Mouse (Mus musculus) forebrain, embryonic 16.5 days (tissue): ENCODE results near the gene Endou. TPM values are rescaled to one million over a fixed set of nuclear protein-coding genes. Genes with fewer than 3 reads are reported as not detected.

Source experiments
- ATAC-seq: fragments of 200-750 bp; cut with Nextera tagmentation; 2 replicates; pipeline ENCODE4 v1.8.0; 2017; ENCODE audit warnings: mild to moderate bottlenecking, moderate library complexity
- H3K27ac ChIP-seq: fragments of 300-500 bp; sonication (generic); 2 replicates; pipeline ENCODE4 v1.5.1; 2014; ENCODE audit warnings: low read length, control low read depth
- H3K27me3 ChIP-seq: fragments of 300-500 bp; sonication (generic); replicated peaks from 2 replicates; pipeline ENCODE4 v1.6.1; 2014; ENCODE audit warnings: low read length; ENCODE audit not compliant: control insufficient read depth, insufficient read depth
- H3K36me3 ChIP-seq: fragments of 300-500 bp; sonication (generic); 2 replicates; pipeline ENCODE4 v1.6.1; 2014; ENCODE audit not compliant: control insufficient read depth, insufficient read depth
- H3K4me1 ChIP-seq: fragments of 300-500 bp; sonication (generic); replicated peaks from 2 replicates; pipeline ENCODE4 v1.6.1; 2014; ENCODE audit warnings: low read length; ENCODE audit not compliant: control insufficient read depth, insufficient read depth
- H3K4me2 ChIP-seq: fragments of 300-500 bp; sonication (generic); 2 replicates; pipeline ENCODE4 v1.6.1; 2014; ENCODE audit warnings: mild to moderate bottlenecking, low read length, control low read depth
- H3K4me3 ChIP-seq: fragments of 300-500 bp; sonication (generic); replicated peaks from 2 replicates; pipeline ENCODE4 v1.5.1; 2014; ENCODE audit warnings: mild to moderate bottlenecking, low read length, control low read depth
- H3K9ac ChIP-seq: fragments of 300-500 bp; sonication (generic); replicated peaks from 2 replicates; pipeline ENCODE4 v1.6.1; 2014; ENCODE audit warnings: low read depth, low read length, control low read depth
- H3K9me3 ChIP-seq: fragments of 300-500 bp; sonication (generic); 2 replicates; pipeline ENCODE4 v1.6.1; 2016; ENCODE audit warnings: low read length; ENCODE audit not compliant: control insufficient read depth
- WGBS: fragments of 180-500 bp; shearing (Covaris S2); extraction: QIAGEN DNeasy Blood & Tissue Kit; methylation state at CpG from one replicate; pipeline ENCODE4 v1.1.7; 2014; 5-methylcytosine and 5-hydroxymethylcytosine counted together
- polyA plus RNA-seq: library from polyadenylated mRNA; unstranded; fragments of >200 nt; fragmentation: Nextera tagmentation; extraction: Ambion mirVana; gene quantifications from 2 replicates; pipeline ENCODE4 v1.2.1, GENCODE M21; 2015

The Endou gene
- polyA plus RNA-seq, 1 experiment from 2014 or later: 0.18 TPM

DNA sequence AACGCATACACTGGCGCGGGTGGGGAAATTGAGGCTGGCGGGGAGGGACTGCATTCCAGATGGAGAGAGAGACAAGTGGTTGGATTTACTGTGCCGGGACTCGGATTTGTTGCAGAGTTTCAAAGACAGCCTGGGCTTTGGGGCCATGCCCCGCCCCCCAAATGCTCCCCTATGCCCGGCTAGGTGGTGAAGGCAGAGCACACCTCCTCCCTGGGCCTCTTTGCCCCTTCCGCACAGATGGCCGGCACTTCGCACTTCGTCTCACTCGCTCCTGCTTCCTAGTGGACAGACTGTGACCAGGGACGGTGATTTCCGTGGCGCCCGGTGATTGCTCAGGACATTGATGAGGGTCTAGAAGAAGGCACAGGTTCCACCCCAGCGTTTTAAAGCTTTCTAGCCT is 37.1 kb upstream of the Endou start:
- peak overlapping the region; percentile 55 for H3K4me3 ChIP-seq
- H3K9ac ChIP-seq: peak overlapping the region; percentile 71
- H3K27me3 ChIP-seq: 0 out of 2 replicates have a peak, but pooled peaks cover 5% of the 10 kb centered on the region
- ATAC-seq: peak; percentile 4; the same call in 1 of the 2 replicates
- WGBS: under 1% methylated on average over 18 of the region's 18 CpGs
- H3K36me3 ChIP-seq: no peaks in the 10 kb centered on the region
- no peak overlapping the region for H3K27ac ChIP-seq
- H3K4me2 ChIP-seq: peak overlapping the region; percentile 96
- H3K9me3 ChIP-seq: no peaks in the 10 kb centered on the region
- H3K4me1 ChIP-seq: peaks cover 26% of the 10 kb centered on the region

DNA sequence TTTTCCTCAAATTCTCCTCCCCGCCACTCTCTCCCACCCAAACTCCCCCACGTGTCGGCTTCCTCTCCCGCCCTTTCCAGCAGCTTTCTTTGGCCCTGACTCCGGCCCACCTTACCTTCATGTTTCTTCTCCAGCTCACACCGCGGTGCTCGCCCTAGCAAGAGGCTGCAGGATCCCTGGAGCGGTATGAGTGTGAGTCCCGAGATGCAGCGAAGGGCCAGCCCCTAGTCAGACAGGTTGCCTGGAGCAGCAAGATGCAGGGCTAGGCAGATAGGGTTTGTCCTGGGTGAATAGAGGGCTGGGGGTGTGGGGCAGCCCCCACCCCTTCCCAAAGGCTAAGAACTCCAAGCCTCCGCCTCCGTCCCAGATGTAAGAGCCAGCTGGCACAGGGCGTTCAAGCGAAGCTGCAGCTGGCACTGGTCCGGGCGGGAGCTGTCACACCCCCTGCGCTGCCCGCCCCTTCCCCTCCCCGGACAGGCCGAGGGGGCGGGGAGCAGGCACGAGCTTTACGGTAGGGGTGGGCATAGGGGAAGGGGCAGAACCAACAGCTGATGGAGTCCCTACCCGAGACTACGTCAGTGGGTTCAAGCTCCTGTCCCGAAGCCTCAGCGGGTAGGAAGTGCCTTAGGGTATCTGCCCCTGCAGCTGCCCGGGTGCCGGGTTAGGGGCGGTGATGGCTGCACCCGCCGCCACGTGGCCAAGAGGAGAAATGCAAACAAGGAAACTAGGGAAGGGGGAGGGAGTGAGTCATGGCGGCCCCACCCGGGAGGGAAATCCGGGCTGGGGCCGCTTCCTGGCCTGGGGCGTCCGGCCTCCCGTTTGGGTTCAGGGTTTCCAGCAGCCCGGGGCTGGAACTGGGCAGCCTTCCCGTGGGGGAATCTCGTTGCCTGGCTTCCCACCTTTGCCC is 36.4 kb upstream of the Endou start, which contains the start of gene Rapgef3:
Rapgef3 (minus strand) TSS at position 693 of the 907 bp plus-strand sequence.
- Histone ChIP-seq H3K4me2 (peak within 1 kb of the TSS; percentile 96), H3K4me3 (peak within 1 kb of the TSS; percentile 55), H3K9ac (peak within 1 kb of the TSS; percentile 71), H3K36me3 (no peaks in the 10 kb centered on the region), H3K27me3 (0 out of 2 replicates have a peak, but pooled peaks cover 5% of the 10 kb centered on the region), H3K4me1 (peaks cover 26% of the 10 kb centered on the region), H3K27ac (no peak within 1 kb of the TSS), H3K9me3 (no peaks in the 10 kb centered on the region)
- WGBS: under 1% methylated on average over 41 of the region's 44 CpGs
- peak; percentile 87 for ATAC-seq

DNA sequence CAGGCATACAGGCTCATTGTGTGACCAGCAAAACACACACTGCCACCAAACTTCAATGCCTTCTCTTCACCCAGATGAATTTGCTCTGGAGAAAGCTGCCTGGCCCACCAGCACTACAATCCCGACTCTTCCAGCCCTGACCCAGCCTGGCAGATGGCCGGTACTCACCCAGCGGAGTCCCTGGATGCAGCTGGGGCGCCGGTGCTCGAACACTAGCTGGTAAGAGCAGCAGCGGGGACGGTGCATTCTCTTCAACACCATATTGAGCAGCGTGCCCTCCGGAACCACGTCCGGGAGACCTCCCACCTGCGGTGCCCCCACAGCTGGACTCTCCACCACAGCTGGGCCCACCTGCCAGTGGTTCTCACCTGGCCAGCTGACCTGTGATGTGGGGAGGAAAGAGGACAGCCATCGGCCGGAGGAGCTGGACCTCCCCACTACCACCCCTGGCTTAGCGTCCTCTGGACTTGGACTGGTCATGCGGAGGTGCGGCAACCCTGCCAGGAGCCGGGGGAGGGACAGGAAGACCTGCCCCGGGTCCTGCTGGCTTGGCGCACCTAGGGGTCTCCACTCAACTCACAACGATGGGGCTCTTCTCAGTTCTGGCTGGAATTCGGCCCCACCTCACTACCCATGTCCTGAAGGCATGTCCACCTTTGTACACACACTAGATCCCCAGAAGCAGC is 35.6 kb upstream of the Endou start:
- Histone ChIP-seq H3K4me2 (peak overlapping the region; percentile 96), H3K27ac (peak overlapping the region; percentile 35; the same call in 1 of the 2 replicates), H3K4me3 (peak overlapping the region; percentile 55), H3K4me1 (peaks cover 26% of the 10 kb centered on the region), H3K36me3 (no peaks in the 10 kb centered on the region), H3K9ac (peak overlapping the region; percentile 43), H3K9me3 (no peaks in the 10 kb centered on the region), H3K27me3 (0 out of 2 replicates have a peak, but pooled peaks cover 5% of the 10 kb centered on the region)
- WGBS: 3% methylated on average over 23 of the region's 23 CpGs
- ATAC-seq: peak; percentile 19; the same call in 1 of the 2 replicates

DNA sequence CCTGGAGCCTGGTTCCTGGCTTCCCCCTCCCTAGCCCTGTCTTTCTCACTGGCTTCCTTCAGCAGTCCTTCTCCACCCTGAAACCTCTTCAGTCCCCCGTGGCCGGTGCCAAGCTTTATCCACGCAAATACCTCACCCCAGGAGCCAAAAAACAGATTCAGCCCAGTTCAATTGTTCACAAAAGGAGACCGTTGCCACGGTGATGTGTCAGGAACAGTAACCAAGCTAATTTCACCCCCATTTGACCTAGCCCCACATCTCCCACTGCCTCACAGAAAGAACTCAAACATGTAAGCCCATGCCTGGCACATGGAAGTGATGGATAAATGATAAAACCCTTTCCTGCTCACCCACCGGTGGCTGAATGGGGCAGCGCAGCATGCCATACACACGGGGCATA is 35.1 kb upstream of the Endou start:
- WGBS: 4% methylated on average over 8 of the region's 8 CpGs
- Histone ChIP-seq H3K9me3 (no peaks in the 10 kb centered on the region), H3K27ac (peak overlapping the region; percentile 35; the same call in 1 of the 2 replicates), H3K4me3 (peak overlapping the region; percentile 55), H3K4me1 (peaks cover 26% of the 10 kb centered on the region), H3K36me3 (no peaks in the 10 kb centered on the region), H3K4me2 (peak overlapping the region; percentile 96), H3K27me3 (0 out of 2 replicates have a peak, but pooled peaks cover 5% of the 10 kb centered on the region), H3K9ac (peak overlapping the region; percentile 43)
- peak; percentile 19; the same call in 1 of the 2 replicates for ATAC-seq

DNA sequence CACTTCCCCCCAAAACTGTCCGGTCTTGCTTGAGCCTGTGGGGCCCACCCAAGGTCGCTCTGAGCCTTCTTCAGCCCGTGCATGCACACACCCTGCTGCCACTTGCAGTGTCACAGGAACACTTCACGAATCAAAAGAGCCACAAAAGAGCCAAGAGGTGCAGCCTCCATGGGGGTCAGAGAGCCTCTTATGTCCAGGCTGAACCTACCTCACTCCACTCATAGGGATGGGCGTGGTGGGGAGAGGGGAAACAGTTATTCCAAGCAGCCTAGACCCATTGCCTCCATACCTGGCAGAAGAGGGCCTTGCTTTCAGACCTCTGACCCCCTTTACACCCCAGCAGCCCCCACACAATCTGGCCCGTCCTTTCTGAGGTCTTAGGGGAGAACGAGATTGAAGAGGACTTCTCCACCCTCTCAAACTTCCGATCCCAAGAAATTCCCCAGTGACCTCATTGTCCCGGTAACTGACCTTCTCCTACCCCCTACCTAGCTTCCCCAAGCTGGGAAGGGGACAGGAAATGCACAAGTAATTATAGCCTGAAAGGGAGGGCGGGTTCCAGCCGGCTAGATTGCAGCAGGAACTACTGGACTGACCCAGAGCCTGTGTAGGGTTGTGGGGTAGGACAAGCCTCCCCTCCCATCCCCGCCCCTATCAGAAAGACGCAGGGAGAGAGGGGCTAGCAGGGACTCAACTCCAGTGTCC is 34.1 kb upstream of the Endou start:
- 0 out of 2 replicates have a peak, but pooled peaks cover 5% of the 10 kb centered on the region for H3K27me3 ChIP-seq
- no peak for ATAC-seq
- no peaks in the 10 kb centered on the region for H3K36me3 ChIP-seq
- 48% methylated on average over 13 of the region's 13 CpGs for WGBS
- H3K4me2 ChIP-seq: peak overlapping the region; percentile 26
- no peak overlapping the region for H3K9ac ChIP-seq
- peak overlapping the region; percentile 11; the same call in 1 of the 2 replicates for H3K4me3 ChIP-seq
- no peak overlapping the region for H3K27ac ChIP-seq
- peaks cover 26% of the 10 kb centered on the region for H3K4me1 ChIP-seq
- no peaks in the 10 kb centered on the region for H3K9me3 ChIP-seq

DNA sequence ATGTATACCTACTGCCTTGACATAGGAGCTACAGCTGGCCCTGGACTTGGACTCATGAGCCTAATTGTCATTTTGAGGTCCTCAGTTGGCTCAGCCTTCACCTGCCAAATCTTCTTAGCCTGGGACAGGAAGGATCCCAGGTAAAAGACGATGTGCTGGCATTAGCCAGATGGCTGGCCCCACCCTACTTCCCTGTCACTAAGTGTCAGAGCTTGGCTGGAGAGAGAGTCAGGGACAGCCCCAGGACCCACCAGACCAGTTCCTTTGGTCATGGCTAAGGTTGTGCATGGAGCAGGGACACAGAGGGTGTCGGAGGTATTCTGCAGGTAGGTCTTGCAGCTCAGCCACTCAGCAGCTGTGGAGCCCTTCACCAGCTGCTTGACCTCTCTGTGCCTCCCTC is 33.4 kb upstream of the Endou start:
- no peak overlapping the region for H3K9ac ChIP-seq
- no peaks in the 10 kb centered on the region for H3K9me3 ChIP-seq
- H3K4me2 ChIP-seq: no peak overlapping the region
- H3K27me3 ChIP-seq: 0 out of 2 replicates have a peak, but pooled peaks cover under 1% of the 10 kb centered on the region
- H3K27ac ChIP-seq: no peak overlapping the region
- 84% methylated on average over 2 of the region's 2 CpGs for WGBS
- no peak for ATAC-seq
- H3K4me3 ChIP-seq: no peak overlapping the region
- peaks cover 26% of the 10 kb centered on the region for H3K4me1 ChIP-seq
- no peaks in the 10 kb centered on the region for H3K36me3 ChIP-seq

DNA sequence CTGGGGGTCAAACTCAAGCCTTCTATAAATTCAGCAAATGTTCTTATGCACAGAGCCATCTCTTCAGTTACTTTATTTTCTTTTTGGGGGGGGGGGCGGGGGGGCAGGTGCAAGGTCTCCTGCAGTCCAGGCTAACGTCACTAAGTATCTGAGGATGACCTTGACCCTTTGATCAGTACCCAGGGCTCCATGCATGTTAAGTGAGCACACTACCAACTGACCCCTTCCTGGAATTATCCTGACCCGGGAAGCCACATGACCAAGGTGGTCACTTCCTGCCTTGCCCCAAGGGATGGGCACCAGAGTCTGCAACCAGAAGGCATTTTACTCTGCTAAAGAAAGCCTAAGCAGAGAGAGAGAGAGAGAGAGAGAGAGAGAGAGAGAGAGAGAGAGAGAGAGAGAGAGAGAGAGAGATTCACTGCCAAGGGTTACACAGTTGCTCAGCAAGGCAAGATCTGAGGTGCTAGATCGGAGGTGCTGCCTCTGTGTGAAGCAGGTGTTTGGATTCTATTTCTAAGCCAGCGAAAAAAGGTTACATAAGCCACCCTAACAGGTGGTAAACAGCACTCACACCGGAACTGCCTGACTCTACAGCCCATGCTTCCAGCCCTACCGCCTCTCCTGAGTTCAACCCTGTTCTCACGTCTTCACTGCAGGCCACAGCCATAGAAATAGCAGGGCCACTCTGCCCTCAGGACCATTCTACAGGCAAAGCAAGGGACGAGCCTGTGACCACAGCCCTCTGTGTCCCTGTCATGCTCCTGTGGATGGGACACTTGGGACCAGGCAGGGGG is 32.3 kb upstream of the Endou start:
- no peak for ATAC-seq
- 70% methylated on average over 9 of the region's 9 CpGs for WGBS
- H3K27me3 ChIP-seq: no peaks in the 10 kb centered on the region

DNA sequence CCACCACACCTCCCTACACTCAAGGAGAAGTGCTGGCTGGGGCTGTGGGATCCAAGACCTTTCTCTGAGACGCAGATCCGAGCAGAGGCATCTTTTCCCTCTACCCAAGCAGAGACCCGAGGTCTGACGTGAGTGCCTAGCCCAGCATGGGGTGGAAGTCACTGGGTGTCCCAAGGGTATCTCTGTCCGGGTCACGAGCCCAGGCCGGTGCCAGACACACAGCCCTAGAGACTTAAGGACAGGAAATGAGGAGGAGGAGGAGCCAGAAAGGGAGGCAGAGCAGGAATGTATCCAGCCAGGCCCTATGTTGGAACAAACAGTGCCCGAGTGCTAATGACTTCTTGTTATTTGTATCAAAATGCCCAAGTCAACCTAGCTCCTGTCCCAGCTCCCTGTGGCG is 31.6 kb upstream of the Endou start:
- no peak overlapping the region for H3K9ac ChIP-seq
- H3K4me3 ChIP-seq: no peak overlapping the region
- no peak for ATAC-seq
- WGBS: 74% methylated on average over 9 of the region's 9 CpGs
- no peaks in the 10 kb centered on the region for H3K9me3 ChIP-seq
- H3K4me2 ChIP-seq: no peak overlapping the region
- H3K27ac ChIP-seq: no peak overlapping the region
- peaks cover 20% of the 10 kb centered on the region for H3K4me1 ChIP-seq
- no peaks in the 10 kb centered on the region for H3K27me3 ChIP-seq
- H3K36me3 ChIP-seq: no peaks in the 10 kb centered on the region

More for the DNA sequence above, 32.3 kb upstream of the Endou start:
- no peaks in the 10 kb centered on the region for H3K9me3 ChIP-seq
- H3K27ac ChIP-seq: no peak overlapping the region
- H3K9ac ChIP-seq: no peak overlapping the region
- H3K36me3 ChIP-seq: no peaks in the 10 kb centered on the region
- H3K4me1 ChIP-seq: peaks cover 26% of the 10 kb centered on the region
- no peak overlapping the region for H3K4me2 ChIP-seq
- no peak overlapping the region for H3K4me3 ChIP-seq
